Mouse (Mus musculus) ES-E14 (cell line): Measurements from ENCODE around the gene Serpinf2. TPM values are rescaled to one million over a fixed set of nuclear protein-coding genes. Genes with fewer than 3 reads are reported as not detected.

ENCODE experiments used
- DNase-seq: peaks from one replicate; pipeline ENCODE4 v3.0.0-alpha.2; 2013; ENCODE audit warnings: low read depth, low spot score
- H3K27ac ChIP-seq: 2 replicates; pipeline ENCODE4 v1.5.1; 2012; ENCODE audit warnings: low read depth, mild to moderate bottlenecking, low read length, moderate library complexity, mixed read lengths; ENCODE audit not compliant: poor library complexity, insufficient read depth, severe bottlenecking
- H3K36me3 ChIP-seq: 2 replicates; pipeline ENCODE4 v1.6.1; 2012; ENCODE audit warnings: mild to moderate bottlenecking, low read length, moderate library complexity, mixed read lengths; ENCODE audit not compliant: control insufficient read depth, poor library complexity, insufficient read depth, severe bottlenecking
- H3K4me1 ChIP-seq, 2 experiments: fragments of 150-350 bp in 1 of 2; sonication (generic) in 1 of 2; 2 replicates each; pipeline ENCODE4 v1.6.1; 2012; ENCODE audit warnings: low read length in 2 of 2, mild to moderate bottlenecking in 1 of 2, mixed read lengths in 1 of 2; ENCODE audit not compliant: control insufficient read depth in 2 of 2, insufficient read depth in 2 of 2, poor library complexity in 1 of 2
- H3K4me3 ChIP-seq, 2 experiments: fragments of 150-350 bp in 1 of 2; sonication (generic) in 1 of 2; 2 replicates each; pipeline ENCODE4 v1.5.1; 2012; ENCODE audit warnings: low read length in 2 of 2, low read depth in 1 of 2, mild to moderate bottlenecking in 1 of 2, mixed read lengths in 1 of 2; ENCODE audit not compliant: insufficient read depth in 1 of 2, poor library complexity in 1 of 2, severe bottlenecking in 1 of 2
- H3K9ac ChIP-seq: 2 replicates; pipeline ENCODE4 v1.6.1; 2012; ENCODE audit warnings: low read depth, mild to moderate bottlenecking, low read length, mixed read lengths; ENCODE audit not compliant: poor library complexity, insufficient read depth, severe bottlenecking
- H3K9me3 ChIP-seq: fragments of 150-350 bp; sonication (generic); 2 replicates; pipeline ENCODE4 v1.6.1; 2012; ENCODE audit warnings: low read depth, mild to moderate bottlenecking, low read length; ENCODE audit not compliant: control insufficient read depth, insufficient read depth
- CHD2 ChIP-seq: IDR thresholded peaks from 2 replicates; pipeline ENCODE4 v1.6.1; 2014; ENCODE audit warnings: mild to moderate bottlenecking, low read depth, low read length, inconsistent platforms
- HCFC1 ChIP-seq: IDR thresholded peaks from 2 replicates; pipeline ENCODE4 v1.6.1; 2012; ENCODE audit warnings: low read length, inconsistent platforms, borderline replicate concordance; ENCODE audit not compliant: insufficient read depth
- MAFK ChIP-seq: IDR thresholded peaks from 2 replicates; pipeline ENCODE4 v1.6.1; 2014; ENCODE audit warnings: mild to moderate bottlenecking, low read depth, low read length, inconsistent platforms; ENCODE audit not compliant: insufficient read depth
- ZC3H11A ChIP-seq: IDR thresholded peaks from 2 replicates; pipeline ENCODE4 v1.6.1; 2012; ENCODE audit warnings: low read depth, mild to moderate bottlenecking, inconsistent platforms, low read length, borderline replicate concordance
- ZNF384 ChIP-seq: IDR thresholded peaks from 2 replicates; pipeline ENCODE4 v1.6.1; 2012; ENCODE audit warnings: low read depth, low read length, inconsistent platforms
- in situ Hi-C, 2 experiments: fragments of 600-800 bp; cut with MboI; formaldehyde crosslinking; loops; one replicate each; pipeline ENCODE4 v1.15.1; 2025; ENCODE audit warnings: low sequenced_read_pairs in 2 of 2, inconsistent platforms in 1 of 2; ENCODE audit not compliant: unreplicated experiment in 2 of 2
- total RNA-seq: library from RNA; depleted of rRNA; stranded (reverse); fragments of 300-350 nt; gene quantifications from 2 replicates; pipeline ENCODE4 v1.2.3, GENCODE M21; 2012; rRNA removed

The Serpinf2 gene
- total RNA-seq: 0.27 TPM in 1 of 2 replicates, not detected in the other

- Histone ChIP-seq H3K4me3 (no peak within 1 kb of the TSS), H3K4me1 (peaks cover 0 to 3% of the 10 kb centered on the region in 2 experiments; a peak in 1 of 4 replicates), H3K36me3 (no peaks in the 10 kb centered on the region), H3K9me3 (no peaks in the 10 kb centered on the region), H3K9ac (no peak within 1 kb of the TSS), H3K27ac (no peak within 1 kb of the TSS)
- TF ChIP-seq ZC3H11A: no peak
- no peak for TF ChIP-seq HCFC1
- no peak for TF ChIP-seq CHD2
- no peak for TF ChIP-seq ZNF384
- no peak for TF ChIP-seq MAFK
- in situ Hi-C loops: no loop called here
- no peak for DNase-seq
Measured at GRCm38 (mm10) chr11:75439363-75439762, at the start of gene Serpinf2. Gene Serpinf2, minus strand, starts transcription at chr11:75439591.

GRCm38 (mm10) chr11:75487496-75487895 lies 48.1 kb upstream of the Serpinf2 start:
- peaks cover 2 to 4% of the 10 kb centered on the region in 2 experiments; a peak in 3 of 4 replicates for H3K4me1 ChIP-seq
- H3K9ac ChIP-seq: peak overlapping the region; percentile 99
- in situ Hi-C loops: loop anchor here in 1 of 2 experiments (25.0 kb wide), 1 partner anchor 825 kb away; no protein-coding TSS in a partner anchor
- no peak for DNase-seq
- H3K27ac ChIP-seq: no peak overlapping the region
- no peaks in the 10 kb centered on the region for H3K9me3 ChIP-seq
- H3K36me3 ChIP-seq: peaks cover 34% of the 10 kb centered on the region
- H3K4me3 ChIP-seq: peak overlapping the region; percentile 96 to 98
- TF ChIP-seq MAFK (no peak), ZNF384 (no peak), CHD2 (no peak), HCFC1 (no peak), ZC3H11A (no peak)

- Histone ChIP-seq H3K36me3 (peaks cover 26% of the 10 kb centered on the region), H3K9me3 (no peaks in the 10 kb centered on the region), H3K9ac (peak within 1 kb of the TSS; percentile 99), H3K27ac (peak within 1 kb of the TSS; percentile 77), H3K4me3 (peak within 1 kb of the TSS; percentile 96 to 98), H3K4me1 (peaks cover 2 to 4% of the 10 kb centered on the region in 2 experiments; a peak in 3 of 4 replicates)
- TF ChIP-seq MAFK (no peak), CHD2 (peak; percentile 86), HCFC1 (peak; percentile 77)
- DNase-seq: peak; percentile 96
- in situ Hi-C loops: loop anchor here in 1 of 2 experiments (25.0 kb wide), 1 partner anchor 824 kb away; no protein-coding TSS in a partner anchor
Measured at GRCm38 (mm10) chr11:75486601-75487285, 47.4 kb upstream of the Serpinf2 start, which contains the start of gene Prpf8. Gene Prpf8, plus strand, starts transcription at chr11:75486816.

DNA sequence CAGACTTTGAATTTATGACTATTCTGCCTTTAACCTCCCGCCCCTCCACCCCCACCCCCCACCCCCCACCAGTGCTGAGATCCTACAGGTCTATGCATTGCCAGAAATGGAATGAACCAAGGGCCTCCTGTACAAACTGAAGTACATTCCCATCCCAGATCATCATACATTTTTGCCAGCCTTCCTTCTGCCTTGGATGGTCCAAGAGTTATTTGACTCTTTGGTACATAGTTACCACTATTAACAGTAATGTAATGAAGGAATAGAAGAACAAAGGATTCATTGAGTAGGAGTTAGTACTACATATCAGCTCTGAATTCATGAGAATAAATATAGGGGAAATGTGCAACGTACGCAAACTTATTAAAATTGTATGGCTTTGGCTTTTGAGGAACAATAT lies 46.8 kb upstream of the Serpinf2 start:
- DNase-seq: no peak
- Histone ChIP-seq H3K4me3 (peak overlapping the region in 1 of 2 experiments; percentile 98; a peak in 2 of 4 replicates), H3K9ac (no peak overlapping the region; the same call in 1 of the 2 replicates), H3K4me1 (peaks cover 2 to 4% of the 10 kb centered on the region in 2 experiments; a peak in 3 of 4 replicates), H3K9me3 (no peaks in the 10 kb centered on the region), H3K27ac (no peak overlapping the region), H3K36me3 (peaks cover 21% of the 10 kb centered on the region)
- TF ChIP-seq HCFC1: no peak
- no peak for TF ChIP-seq ZC3H11A
- TF ChIP-seq MAFK: no peak
- no peak for TF ChIP-seq ZNF384
- TF ChIP-seq CHD2: no peak
- in situ Hi-C loops: loop anchor here in 1 of 2 experiments (25.0 kb wide), 1 partner anchor 824 kb away; no protein-coding TSS in a partner anchor
